Mouse (Mus musculus) hindbrain, postnatal 0 days (tissue): ENCODE measurements around the gene Dstyk. TPM values are rescaled to one million over a fixed set of nuclear protein-coding genes. Genes with fewer than 3 reads are reported as not detected.
"Not testable (repeated sequence)": the region's sequence is repeated elsewhere in the genome, so short reads cannot be mapped to it uniquely, and the experiment has no call there.

Experiments
- ATAC-seq: fragments of 200-750 bp; cut with Nextera tagmentation; 2 replicates; pipeline ENCODE4 v1.8.0; 2017; ENCODE audit warnings: mild to moderate bottlenecking, moderate TSS enrichment, moderate library complexity
- DNase-seq: peaks from one replicate; pipeline ENCODE4 v3.0.0-alpha.2; 2015; ENCODE audit warnings: low spot score
- H3K27ac ChIP-seq: fragments of 300-500 bp; sonication (generic); 2 replicates; pipeline ENCODE4 v1.5.1; 2014; ENCODE audit warnings: mild to moderate bottlenecking
- H3K27me3 ChIP-seq: fragments of 300-500 bp; sonication (generic); 2 replicates; pipeline ENCODE4 v1.6.1; 2014; ENCODE audit warnings: low read length, mixed read lengths; ENCODE audit not compliant: insufficient read depth
- H3K36me3 ChIP-seq: fragments of 300-500 bp; sonication (generic); 2 replicates; pipeline ENCODE4 v1.6.1; 2014; ENCODE audit warnings: low read length, mixed read lengths; ENCODE audit not compliant: insufficient read depth
- H3K4me1 ChIP-seq: fragments of 300-500 bp; sonication (generic); 2 replicates; pipeline ENCODE4 v1.6.1; 2014; ENCODE audit warnings: antibody characterized with exemption, low read length, mixed read lengths; ENCODE audit not compliant: insufficient read depth
- H3K4me2 ChIP-seq: fragments of 300-500 bp; sonication (generic); 2 replicates; pipeline ENCODE4 v1.6.1; 2014; ENCODE audit warnings: low read depth, mild to moderate bottlenecking, low read length, moderate library complexity, mixed read lengths
- H3K4me3 ChIP-seq: fragments of 300-500 bp; sonication (generic); 2 replicates; pipeline ENCODE4 v1.5.1; 2014; ENCODE audit warnings: low read length
- H3K9ac ChIP-seq: fragments of 300-500 bp; sonication (generic); replicated peaks from 2 replicates; pipeline ENCODE4 v1.6.1; 2014; ENCODE audit warnings: mild to moderate bottlenecking, low read length, moderate library complexity, mixed read lengths
- H3K9me3 ChIP-seq: fragments of 300-500 bp; sonication (generic); 2 replicates; pipeline ENCODE4 v1.6.1; 2016; ENCODE audit warnings: low read length, mixed read lengths
- CTCF ChIP-seq: IDR thresholded peaks from 2 replicates; pipeline ENCODE4 v1.5.1; 2016; ENCODE audit warnings: antibody characterized with exemption, control low read depth, low read depth
- WGBS: fragments of 180-500 bp; shearing (Covaris S2); extraction: QIAGEN DNeasy Blood & Tissue Kit; methylation state at CpG from one replicate; pipeline ENCODE4 v1.1.7; 2014; 5-methylcytosine and 5-hydroxymethylcytosine counted together
- polyA plus RNA-seq: library from polyadenylated mRNA; unstranded; fragments of >200 nt; fragmentation: Nextera tagmentation; extraction: Ambion mirVana; gene quantifications from 2 replicates; pipeline ENCODE4 v1.2.1, GENCODE M21; 2015
- total RNA-seq: library from RNA; depleted of rRNA; stranded (reverse); fragments of >200 nt; gene quantifications from 2 replicates; pipeline ENCODE4 v1.2.3, GENCODE M21; 2014

Dstyk gene
- total and polyA plus RNA-seq, 2 experiments from 2014 or later, result 6.2 to 21.3 TPM

DNA sequence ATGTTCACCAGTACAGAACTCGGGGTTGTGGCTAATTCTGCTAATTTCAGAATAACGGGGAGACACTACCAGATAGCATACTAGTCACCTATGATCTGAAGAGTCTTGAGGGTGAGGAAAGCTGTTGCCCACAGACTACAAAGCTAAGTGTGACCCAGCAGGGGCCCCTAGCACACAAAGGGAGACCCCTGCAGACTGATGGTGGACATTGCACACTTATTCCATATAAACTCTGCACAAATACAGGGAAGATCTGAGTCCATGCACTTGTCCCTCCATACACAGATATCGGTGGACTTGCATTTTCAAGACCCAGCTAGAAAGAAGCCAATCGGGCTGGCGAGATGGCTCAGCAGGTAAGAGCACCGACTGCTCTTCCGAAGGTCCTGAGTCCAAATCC is 52.2 kb downstream of the Dstyk start:
- WGBS, result 93% methylated on average over 7 of the region's 7 CpGs
- DNase-seq, result no peak

GRCm38 (mm10) chr1:132470031-132470430 is 52.7 kb downstream of the Dstyk start:
- WGBS, result 93% methylated on average over 1 of the region's 1 CpGs
- not testable (repeated sequence) for H3K27ac ChIP-seq, H3K9ac ChIP-seq, H3K4me2 ChIP-seq, H3K27me3 ChIP-seq, H3K36me3 ChIP-seq, DNase-seq, H3K4me3 ChIP-seq, H3K9me3 ChIP-seq, H3K4me1 ChIP-seq, ATAC-seq

More for the DNA sequence above, 52.2 kb downstream of the Dstyk start:
- Histone ChIP-seq H3K9ac (no peak overlapping the region), H3K4me1 (no peaks in the 10 kb centered on the region), H3K4me2 (no peak overlapping the region), H3K9me3 (no peaks in the 10 kb centered on the region), H3K27me3 (no peaks in the 10 kb centered on the region), H3K36me3 (peaks cover 5% of the 10 kb centered on the region), H3K27ac (no peak overlapping the region), H3K4me3 (no peak overlapping the region)
- ATAC-seq, result no peak
- TF ChIP-seq CTCF, result peak; percentile 33; the same call in 1 of the 2 replicates

GRCm38 (mm10) chr1:132471032-132471431 is 53.7 kb downstream of the Dstyk start:
- TF ChIP-seq CTCF, result no peak
- no peak overlapping the region for H3K27ac ChIP-seq
- 0 out of 2 replicates have a peak, but pooled peaks cover 4% of the 10 kb centered on the region for H3K36me3 ChIP-seq
- ATAC-seq, result no peak
- DNase-seq, result no peak
- H3K4me1 ChIP-seq, result no peaks in the 10 kb centered on the region
- WGBS, result 88% methylated on average over 2 of the region's 2 CpGs
- H3K4me3 ChIP-seq, result no peak overlapping the region
- H3K4me2 ChIP-seq, result no peak overlapping the region
- H3K9me3 ChIP-seq, result no peaks in the 10 kb centered on the region
- no peaks in the 10 kb centered on the region for H3K27me3 ChIP-seq
- no peak overlapping the region for H3K9ac ChIP-seq

GRCm38 (mm10) chr1:132471499-132471898 is 54.1 kb downstream of the Dstyk start:
- H3K36me3 ChIP-seq, result 0 out of 2 replicates have a peak, but pooled peaks cover 4% of the 10 kb centered on the region
- no peaks in the 10 kb centered on the region for H3K27me3 ChIP-seq
- H3K9ac ChIP-seq, result no peak overlapping the region
- ATAC-seq (no peak), DNase-seq (no peak)
- no peak for TF ChIP-seq CTCF
- H3K4me1 ChIP-seq, result no peaks in the 10 kb centered on the region
- H3K4me2 ChIP-seq, result no peak overlapping the region
- 94% methylated on average over 5 of the region's 5 CpGs for WGBS
- no peak overlapping the region for H3K27ac ChIP-seq
- H3K9me3 ChIP-seq, result no peaks in the 10 kb centered on the region
- no peak overlapping the region for H3K4me3 ChIP-seq

DNA sequence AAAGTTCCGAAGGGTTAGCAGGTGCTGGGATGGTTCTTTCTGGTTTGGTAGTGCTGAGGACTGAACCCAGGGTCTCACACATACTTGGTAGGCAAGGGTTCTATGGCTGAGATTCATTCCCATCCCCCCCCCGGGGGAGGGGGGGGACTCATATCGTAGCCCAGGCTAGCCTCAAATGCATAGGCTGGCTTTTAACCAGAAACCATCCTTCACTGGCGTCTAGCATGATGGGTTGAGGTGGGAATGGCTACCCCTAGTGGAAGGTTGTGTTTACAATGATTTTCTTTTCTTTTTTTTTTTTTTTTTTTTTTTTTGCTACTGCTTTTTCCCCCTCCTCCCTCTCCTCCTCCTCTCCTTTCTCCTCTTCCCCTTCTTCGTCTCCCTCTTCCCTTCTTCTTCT is 55.2 kb downstream of the Dstyk start:
- ATAC-seq (no peak), DNase-seq (peak; percentile 42)
- Histone ChIP-seq H3K27me3 (no peaks in the 10 kb centered on the region), H3K27ac (no peak overlapping the region), H3K9ac (no peak overlapping the region), H3K4me3 (no peak overlapping the region), H3K4me1 (no peaks in the 10 kb centered on the region), H3K4me2 (no peak overlapping the region), H3K36me3 (no peaks in the 10 kb centered on the region), H3K9me3 (no peaks in the 10 kb centered on the region)
- peak; percentile 66 for TF ChIP-seq CTCF
- 57% methylated on average over 5 of the region's 5 CpGs for WGBS

- Histone ChIP-seq H3K4me1 (0 out of 2 replicates have a peak, but pooled peaks cover 9% of the 10 kb centered on the region), H3K36me3 (no peaks in the 10 kb centered on the region), H3K9ac (no peak overlapping the region), H3K27me3 (no peaks in the 10 kb centered on the region), H3K4me2 (no peak overlapping the region), H3K27ac (no peak overlapping the region), H3K4me3 (no peak overlapping the region), H3K9me3 (no peaks in the 10 kb centered on the region)
- WGBS, result 60% methylated on average over 1 of the region's 1 CpGs
- ATAC-seq (no peak), DNase-seq (no peak)
- no peak for TF ChIP-seq CTCF
Observed at GRCm38 (mm10) chr1:132474496-132474895, 57.1 kb downstream of the Dstyk start.

- peak overlapping the region; percentile 67 for H3K9ac ChIP-seq
Observed at GRCm38 (mm10) chr1:132476575-132476927, 59.2 kb downstream of the Dstyk start.

More at GRCm38 (mm10) chr1:132476575-132476927, 59.2 kb downstream of the Dstyk start:
- no peaks in the 10 kb centered on the region for H3K9me3 ChIP-seq
- peak overlapping the region; percentile 89 for H3K4me3 ChIP-seq
- peak overlapping the region; percentile 81 for H3K27ac ChIP-seq
- TF ChIP-seq CTCF, result no peak
- H3K4me1 ChIP-seq, result 0 out of 2 replicates have a peak, but pooled peaks cover 9% of the 10 kb centered on the region
- H3K4me2 ChIP-seq, result peak overlapping the region; percentile 73
- no peaks in the 10 kb centered on the region for H3K36me3 ChIP-seq
- ATAC-seq (peak; percentile 39), DNase-seq (no peak)
- no peaks in the 10 kb centered on the region for H3K27me3 ChIP-seq
- WGBS, result 4% methylated on average over 9 of the region's 9 CpGs
